Mouse (Mus musculus) bone marrow, adult 2 months (tissue): ENCODE data around the gene Prpf40b.

ENCODE experiments used
- CTCF ChIP-seq: fragments of 200-500 bp; IDR thresholded peaks from 2 replicates; pipeline ENCODE4 v1.5.1; 2011; ENCODE audit warnings: low read length, control low read depth; ENCODE audit not compliant: control insufficient read depth, insufficient read depth
- POLR2A ChIP-seq: fragments of 200-500 bp; IDR thresholded peaks from 2 replicates; pipeline ENCODE4 v1.6.1; 2011; ENCODE audit warnings: low read depth, mild to moderate bottlenecking, control low read depth, low read length, borderline replicate concordance; ENCODE audit not compliant: control insufficient read depth

DNA sequence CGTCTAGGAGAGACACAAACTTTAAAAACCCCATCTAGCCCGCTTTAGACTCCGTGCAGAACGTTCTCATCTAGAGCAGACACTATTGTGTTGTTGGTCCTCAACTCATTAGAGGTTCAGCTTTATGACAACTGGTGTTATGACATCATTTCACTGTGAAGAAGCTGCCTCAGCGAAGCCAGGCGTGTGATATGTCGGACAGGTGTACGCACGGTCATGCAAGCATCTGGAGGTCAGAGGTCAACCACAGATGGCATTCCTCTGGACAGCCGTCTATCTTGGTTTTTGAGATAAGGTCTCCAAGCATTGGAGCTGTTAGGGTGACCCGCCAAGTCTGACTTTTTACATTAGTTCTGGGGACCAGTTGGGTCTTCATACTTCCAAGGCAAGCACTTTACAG is 4.3 kb upstream of the Prpf40b start:
- TF ChIP-seq CTCF (no peak), POLR2A (no peak)
